Mouse (Mus musculus) hindlimb bud, embryonic 11.5 days (tissue): ENCODE data around the gene Tmem63b.
A peak's percentile ranks its signal among the peaks of the same experiment; 100 is the strongest.

Experiments used
- DNase-seq: peaks from one replicate; pipeline ENCODE4 v3.0.0-alpha.2; 2012; ENCODE audit warnings: low read depth, low spot score; ENCODE audit errors: extremely low spot score

The Tmem63b gene

DNA sequence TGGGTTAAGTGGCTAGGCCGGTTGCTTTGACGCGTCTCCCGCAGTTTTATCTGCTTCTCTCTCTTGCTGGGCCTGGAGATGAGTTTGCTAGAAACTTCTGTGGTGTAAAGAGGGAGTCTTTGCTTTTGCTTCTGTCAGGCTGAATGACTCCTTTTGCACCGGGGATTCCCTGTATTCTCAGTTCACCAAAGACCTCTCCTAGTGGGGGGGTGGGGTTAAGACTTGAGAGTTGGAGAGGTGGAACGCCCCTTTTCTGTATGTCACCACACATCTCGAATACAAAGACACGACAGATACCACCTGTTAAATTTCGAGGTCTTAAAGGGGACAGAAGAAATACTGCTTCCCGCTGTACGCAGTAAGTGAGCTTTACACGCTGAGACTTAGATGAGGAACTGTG lies at the start of gene Tmem63b:
TSS of gene Tmem63b (minus strand) at position 190 of the 400 bp plus-strand sequence.
- DNase-seq: no peak

GRCm38 (mm10) chr17:45735382-45736310 lies 48.9 kb upstream of the Tmem63b start:
- DNase-seq: no peak

DNA sequence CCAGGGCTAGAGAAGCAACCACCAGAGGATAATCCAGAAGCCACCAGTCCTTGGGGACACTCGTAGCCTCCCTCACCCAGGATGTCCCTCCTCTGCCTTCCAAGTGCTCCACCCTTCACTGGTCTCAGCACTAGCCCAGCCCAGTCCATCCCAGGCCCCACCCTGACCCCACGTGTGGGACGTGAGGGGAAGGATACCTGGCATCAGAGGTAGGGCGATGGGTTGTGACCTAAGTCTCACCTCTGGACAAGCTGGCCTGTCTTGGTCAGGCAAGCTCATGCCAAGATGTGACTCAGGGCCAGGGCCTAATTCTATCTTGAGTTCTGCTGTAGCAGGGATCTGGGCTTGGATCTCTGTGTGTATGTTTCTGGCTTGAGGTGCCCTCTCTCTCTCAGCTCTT lies 48.2 kb upstream of the Tmem63b start:
- DNase-seq: no peak

- no peak for DNase-seq
Measured at GRCm38 (mm10) chr17:45734333-45734732, 47.6 kb upstream of the Tmem63b start.

DNA sequence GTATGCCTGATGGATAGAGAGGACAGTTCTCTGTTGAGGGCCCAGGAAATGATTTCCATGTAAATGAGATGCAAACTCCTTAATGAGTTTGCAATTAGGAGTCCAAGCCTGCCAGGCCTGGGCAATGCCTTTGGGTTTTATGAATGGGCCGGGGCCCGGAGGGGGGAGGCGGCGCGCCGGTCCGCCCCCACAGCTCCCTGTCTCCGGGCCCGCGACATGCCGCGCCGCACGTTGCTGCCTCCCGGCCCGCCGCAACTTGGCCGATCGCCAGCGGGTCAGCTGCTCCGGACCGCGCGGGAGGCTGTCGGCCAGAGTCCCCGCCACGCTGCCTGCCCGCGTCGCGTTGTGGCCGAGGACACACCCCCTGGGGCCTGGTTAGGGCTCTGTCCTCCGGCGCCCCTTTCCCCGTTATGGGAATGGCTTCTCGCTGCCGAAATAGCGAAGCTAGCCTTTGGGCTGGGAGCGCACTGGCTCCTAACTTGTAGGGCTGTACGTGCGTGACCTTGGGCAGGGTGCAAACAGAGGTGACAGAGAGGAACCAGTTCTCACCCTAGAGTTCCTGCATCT lies 47.1 kb upstream of the Tmem63b start, which contains the start of gene 1600014C23Rik:
TSS of gene 1600014C23Rik (minus strand) at position 110 of the 567 bp plus-strand sequence.
- no peak for DNase-seq

DNA sequence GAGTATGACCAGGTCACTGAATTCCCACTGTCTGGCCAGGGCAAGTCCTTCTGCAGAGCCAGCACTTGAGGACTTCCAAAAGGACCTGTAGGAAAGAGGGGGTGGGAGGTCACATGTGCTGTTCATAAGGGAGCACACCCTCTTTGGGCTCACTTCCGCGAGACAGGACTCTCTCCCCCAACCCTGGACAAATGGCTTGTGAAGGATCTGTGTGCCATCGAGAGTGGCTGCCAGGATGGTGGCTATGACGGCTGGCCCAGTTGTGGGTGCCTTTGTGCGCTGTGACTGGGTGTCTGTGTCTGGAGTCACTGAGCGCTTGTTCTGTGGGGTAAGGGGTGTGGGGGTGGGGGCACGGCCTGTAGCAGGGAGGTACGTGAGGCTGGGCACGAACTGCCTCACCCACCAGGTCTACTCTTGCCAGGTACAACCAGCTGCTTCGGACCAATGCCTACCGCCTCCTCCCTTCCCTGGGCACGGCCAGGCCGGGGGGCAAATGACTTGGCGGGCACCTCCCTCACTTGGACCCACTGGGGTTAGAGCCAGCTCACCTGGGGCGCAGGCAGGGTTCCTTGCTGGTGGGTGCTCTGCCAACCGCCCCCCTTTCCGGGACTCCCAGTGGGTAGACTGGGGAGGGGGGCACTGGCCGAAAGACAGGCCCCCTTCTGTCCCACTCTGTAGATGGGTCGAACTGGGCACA lies 46.5 kb upstream of the Tmem63b start:
- DNase-seq: no peak

DNA sequence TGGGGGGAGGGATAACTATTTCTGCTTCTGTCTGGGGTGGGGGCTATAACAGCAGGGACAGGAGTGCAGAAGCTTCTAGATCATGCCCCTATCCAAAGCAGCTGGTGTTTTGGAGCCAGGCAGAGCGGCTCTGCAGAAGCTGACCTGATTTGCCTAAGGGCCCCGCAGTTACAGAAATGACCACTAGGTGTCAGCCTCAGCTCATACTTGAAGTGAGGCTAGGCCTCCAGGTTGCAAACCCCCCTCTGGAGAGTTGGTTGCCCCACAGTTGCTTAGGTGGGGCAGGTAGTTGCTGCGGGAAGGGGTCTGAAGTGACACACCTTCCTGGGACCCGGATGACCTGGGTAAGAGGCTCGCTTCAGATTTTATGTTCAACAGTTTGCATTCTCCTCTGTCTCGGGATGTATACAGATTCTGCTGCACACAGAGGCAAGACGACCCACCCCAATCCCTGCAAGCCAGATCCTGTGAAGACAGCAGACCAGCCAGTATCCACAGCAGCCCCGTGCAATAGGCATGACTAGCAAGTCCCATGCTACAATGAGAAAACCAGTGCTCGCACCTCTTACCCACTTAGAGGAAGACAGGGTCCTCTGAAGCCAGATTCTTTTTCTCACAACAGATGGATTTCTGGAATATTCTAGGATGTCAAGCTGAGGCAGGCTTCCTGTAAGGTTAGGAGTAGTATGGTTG lies 44.6 kb upstream of the Tmem63b start:
- peak; percentile 91 for DNase-seq

- DNase-seq: no peak
Measured at GRCm38 (mm10) chr17:45730696-45731095, 44.0 kb upstream of the Tmem63b start.

DNA sequence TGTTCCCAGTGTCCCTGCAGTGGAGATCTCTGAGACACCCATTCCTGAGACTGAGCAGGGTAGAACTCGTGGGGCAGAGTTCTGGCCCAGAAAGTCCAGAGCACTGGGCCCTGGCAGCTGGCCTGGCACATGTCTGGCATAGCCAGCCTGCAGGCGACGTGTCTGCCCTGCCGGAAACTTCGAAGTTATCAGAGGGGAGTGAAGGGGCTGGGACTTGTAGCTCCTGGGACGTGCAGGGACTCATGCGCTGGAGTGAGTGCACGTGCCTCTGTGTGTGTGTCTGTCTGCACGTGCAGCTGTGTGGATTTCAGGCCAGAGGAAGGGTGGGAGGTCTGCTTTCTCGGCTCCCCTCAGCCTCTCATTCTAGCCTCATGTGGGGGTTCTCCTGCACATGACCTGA lies 42.7 kb upstream of the Tmem63b start:
- DNase-seq: no peak

DNA sequence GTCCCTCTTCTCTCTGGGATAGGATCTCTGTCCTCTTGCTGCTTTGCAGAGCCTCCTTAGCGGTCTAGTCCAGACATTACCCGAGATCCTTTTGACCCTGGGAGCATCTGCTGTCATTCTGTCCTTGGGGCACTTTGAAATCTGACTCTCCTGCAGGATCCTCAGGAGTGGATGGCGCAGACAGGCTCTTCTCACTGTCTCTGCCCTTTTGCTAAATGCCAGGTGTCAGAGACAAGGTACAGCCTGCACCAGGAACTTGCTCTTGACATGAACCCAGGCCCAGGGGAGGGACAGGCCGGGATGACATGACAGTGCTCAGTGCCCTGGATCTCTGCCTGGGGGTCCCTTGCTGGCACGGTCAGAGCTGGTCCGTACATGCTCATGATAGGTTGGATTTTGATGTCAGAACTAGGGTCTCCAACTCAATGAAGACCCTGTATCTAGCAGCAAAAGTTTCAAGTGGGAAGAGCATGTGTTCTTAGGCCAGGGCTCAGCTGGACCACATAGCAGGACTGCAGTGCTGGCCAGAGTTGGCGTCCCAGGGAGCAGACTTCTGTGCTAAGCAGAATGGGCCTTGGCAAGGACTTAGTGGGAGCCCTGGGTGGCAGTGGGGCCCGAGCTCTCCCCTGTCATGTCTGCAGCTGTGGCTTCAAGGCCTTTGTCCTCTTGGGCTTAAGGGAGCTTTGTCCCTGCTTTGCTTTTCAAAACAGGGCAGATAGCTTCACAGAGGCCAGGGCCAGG lies 41.4 kb upstream of the Tmem63b start:
- no peak for DNase-seq

- no peak for DNase-seq
Measured at GRCm38 (mm10) chr17:45727481-45727880, 40.8 kb upstream of the Tmem63b start.

- DNase-seq: no peak
Measured at GRCm38 (mm10) chr17:45726249-45726648, 39.5 kb upstream of the Tmem63b start.

GRCm38 (mm10) chr17:45724574-45724921 lies 37.8 kb upstream of the Tmem63b start:
- DNase-seq: no peak

DNA sequence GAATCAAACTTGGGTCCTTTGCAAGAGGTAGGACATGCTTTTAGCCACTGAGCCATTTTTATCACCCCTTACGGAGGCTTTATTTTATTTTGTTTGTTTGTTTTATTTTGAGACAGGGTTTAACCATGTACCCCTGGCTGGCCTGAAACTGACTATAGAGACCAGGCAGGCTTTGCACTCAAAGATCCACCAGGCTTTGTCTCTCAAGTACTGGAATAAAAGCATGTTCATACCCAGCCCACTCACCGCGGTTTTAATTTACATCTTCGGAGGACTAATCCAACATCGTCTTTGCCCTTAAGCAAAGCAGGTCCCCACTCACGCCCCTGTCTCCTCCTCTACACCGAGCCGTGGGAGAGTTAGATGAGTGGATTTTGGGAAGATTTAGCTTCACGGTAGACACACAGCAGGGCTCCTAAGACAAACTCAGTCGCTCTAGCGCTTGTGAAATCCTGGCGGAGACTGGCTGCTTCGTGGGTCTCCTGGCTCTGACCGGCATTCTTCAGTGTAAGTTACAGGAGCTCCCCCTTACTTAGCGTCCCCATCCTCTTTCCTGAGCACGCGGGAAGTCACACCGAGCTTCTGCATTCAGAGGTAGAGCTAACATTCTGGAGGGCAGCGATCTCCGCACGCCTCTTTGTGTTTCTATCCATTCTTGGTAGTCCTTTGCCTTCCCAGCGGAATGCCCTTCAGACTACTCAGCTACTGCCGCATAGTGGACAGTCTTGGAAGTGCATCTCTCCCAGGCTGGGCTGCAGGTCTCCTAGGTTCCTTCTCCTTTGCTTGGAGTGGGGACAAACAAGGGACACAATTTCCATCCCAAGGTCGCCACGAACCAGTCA lies 37.2 kb upstream of the Tmem63b start:
- peak; percentile 91 for DNase-seq

DNA sequence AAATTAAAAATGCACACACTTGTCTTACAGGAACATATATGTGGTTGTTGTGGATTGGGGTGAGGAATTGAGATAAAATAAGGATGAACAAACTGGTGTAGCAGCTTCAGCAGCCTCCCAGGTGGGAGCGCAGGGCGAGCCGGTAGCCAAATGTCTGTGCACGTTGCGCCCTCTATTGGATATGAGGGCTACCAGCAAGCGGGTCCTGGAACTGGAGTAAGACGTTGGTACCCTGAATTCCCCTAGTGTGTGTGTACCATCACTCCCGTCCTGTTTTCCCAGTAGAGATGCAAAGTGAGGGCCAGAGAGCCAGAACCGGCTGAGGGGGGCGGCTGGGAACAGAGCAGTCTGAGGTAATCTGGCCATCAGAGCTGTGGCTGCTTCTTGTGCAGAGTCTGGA lies 31.6 kb upstream of the Tmem63b start:
- DNase-seq: no peak

DNA sequence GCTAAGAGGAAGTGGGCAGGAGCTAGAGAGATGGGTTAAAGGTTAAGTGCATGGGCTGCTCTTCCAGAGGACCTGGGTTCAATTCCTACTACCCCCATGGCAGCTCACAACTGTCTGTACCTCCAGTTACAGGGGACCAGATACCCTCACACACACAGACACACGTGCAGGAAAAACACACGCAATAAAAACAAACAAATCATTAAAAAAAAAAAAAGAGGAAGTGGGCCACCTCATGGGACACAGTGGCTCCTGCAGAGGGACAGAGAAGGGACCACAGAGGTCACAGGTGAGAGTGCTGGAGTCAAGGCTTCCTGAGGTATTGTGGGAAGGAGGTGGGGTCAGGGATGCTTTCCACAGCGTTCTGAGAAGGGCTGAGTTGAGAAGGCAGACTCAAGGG lies 24.8 kb upstream of the Tmem63b start:
- no peak for DNase-seq

GRCm38 (mm10) chr17:45710407-45710806 lies 23.7 kb upstream of the Tmem63b start:
- no peak for DNase-seq

GRCm38 (mm10) chr17:45709829-45710228 lies 23.1 kb upstream of the Tmem63b start:
- DNase-seq: no peak

GRCm38 (mm10) chr17:45708179-45708578 lies 21.5 kb upstream of the Tmem63b start:
- DNase-seq: no peak

DNA sequence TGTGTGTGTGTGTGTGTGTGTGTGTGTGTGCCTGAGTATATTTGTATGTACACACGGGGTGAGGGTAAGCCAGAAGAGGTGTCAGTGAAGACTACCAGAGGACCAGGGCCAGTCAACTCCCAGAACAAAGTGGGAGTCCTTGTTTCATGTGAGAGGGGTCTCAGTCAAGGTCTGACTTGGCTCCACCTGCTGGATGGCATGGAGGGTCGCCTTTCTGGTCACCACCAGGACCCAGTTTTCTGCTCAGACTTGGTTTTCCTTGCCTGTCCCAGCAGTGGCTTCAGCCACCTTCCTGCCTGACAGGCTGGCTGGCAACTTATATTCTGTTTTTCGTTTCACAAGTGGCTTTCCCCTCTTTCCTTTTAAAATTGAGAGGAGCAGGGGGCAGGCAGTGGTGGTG lies 20.7 kb upstream of the Tmem63b start:
- no peak for DNase-seq
